Mouse (Mus musculus): Measurements from ENCODE around the gene Izumo1r. TPM values are rescaled to one million over a fixed set of nuclear protein-coding genes. Genes with fewer than 3 reads are reported as not detected.

Izumo1r gene
- total and polyA plus RNA-seq, 3 experiments: not detected

DNA sequence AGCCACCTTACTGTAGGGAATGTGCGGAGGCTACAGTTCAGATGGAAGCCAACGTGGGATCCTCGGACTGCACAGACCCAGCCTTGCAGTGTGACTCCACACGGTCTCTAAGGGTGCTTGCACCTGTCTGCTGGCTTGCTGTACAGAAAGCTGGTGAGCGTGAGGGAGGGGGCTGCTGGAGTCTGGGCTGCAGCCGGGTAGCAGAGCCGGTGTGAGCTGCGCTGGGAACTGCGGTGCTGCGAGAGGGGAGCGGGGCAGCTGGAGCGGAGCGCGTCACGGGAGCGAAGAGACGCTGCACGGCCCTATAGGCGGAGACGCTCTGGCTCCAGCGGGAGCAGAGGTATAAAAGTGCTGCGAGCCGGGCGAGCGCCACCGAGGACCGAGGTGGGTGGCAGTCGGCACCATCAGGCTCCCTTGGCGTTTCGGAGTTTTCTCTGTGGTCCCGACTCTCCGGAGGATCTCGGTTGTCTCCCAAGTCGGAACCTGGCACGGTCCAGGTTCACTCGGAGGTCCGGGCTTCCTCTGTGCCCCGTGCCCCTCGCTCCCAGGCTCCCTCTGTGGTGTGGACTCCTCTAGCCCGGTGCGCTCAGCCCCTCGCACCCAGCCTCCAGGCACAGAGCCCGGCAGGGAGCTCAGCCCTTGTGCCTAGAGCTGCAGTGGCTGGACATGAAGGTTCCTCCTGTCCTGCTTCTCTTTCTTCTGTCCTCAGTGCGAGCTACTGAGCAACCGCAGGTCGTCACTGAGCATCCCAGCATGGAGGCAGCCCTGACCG, 43.7 kb downstream of the Izumo1r start, which contains the start of gene Gpr83:
Gpr83 (plus strand) TSS at position 343 of the 772 bp plus-strand sequence.
- in situ Hi-C loops (cut with MboI; ENCODE audit: low pct_ligation_motif_present, low pct_unique_long_range_greater_than_20kb, low sequenced_read_pairs) (loop anchor here (5.0 kb wide), 1 partner anchor 157 kb away; no protein-coding TSS in a partner anchor), dilution Hi-C loops (cut with MboI; ENCODE audit: extremely low pct_ligation_motif_present, extremely low pct_unique_long_range_greater_than_20kb, low sequenced_read_pairs) (no loop called here)
- DNase-seq (ENCODE audit: extremely low read depth): no peak
- H3K4me3 ChIP-seq (replicated peaks in 1 of 3; ENCODE audit: low read depth in 2 of 3, low read length in 2 of 3, poor library complexity in 1 of 3): no peak within 1 kb of the TSS
- H3K27ac ChIP-seq (ENCODE audit: insufficient read depth, low read depth): no peak within 1 kb of the TSS
- no peaks in the 10 kb centered on the region for H3K9me3 ChIP-seq (replicated peaks; ENCODE audit: low read length)
- no peak within 1 kb of the TSS for H3K9ac ChIP-seq (ENCODE audit: insufficient read depth, low read depth)
- peaks cover 2% of the 10 kb centered on the region for H3K27me3 ChIP-seq (replicated peaks)
- TF ChIP-seq E2F4 (IDR thresholded peaks at IDR 0.05; ENCODE audit: insufficient replicate concordance, low read depth, low read length): no peak
- no peak for TF ChIP-seq MXI1 (IDR thresholded peaks at IDR 0.05; ENCODE audit: low read depth, low read length)
- TF ChIP-seq JUN (IDR thresholded peaks at IDR 0.05; ENCODE audit: insufficient read depth, low read depth, low read length): no peak
- TF ChIP-seq ETS1 (conservative IDR thresholded peaks at IDR 0.05; ENCODE audit: low read depth, low read length): no peak
- no peak for TF ChIP-seq UBTF (IDR thresholded peaks at IDR 0.05; ENCODE audit: low read depth, low read length)
- no peak for TF ChIP-seq HCFC1 (IDR thresholded peaks at IDR 0.05; ENCODE audit: low read depth, low read length)
- TF ChIP-seq POLR2A (IDR thresholded peaks at IDR 0.05; ENCODE audit: low read depth, low read length): no peak
- no peak for TF ChIP-seq RAD21 (IDR thresholded peaks at IDR 0.05; ENCODE audit: low read depth, low read length)
- no peak for TF ChIP-seq ZNF384 (IDR thresholded peaks at IDR 0.05; ENCODE audit: low read depth, low read length)
- no peak for TF ChIP-seq CTCF (conservative IDR thresholded peaks at IDR 0.05 in 1 of 2, IDR thresholded peaks at IDR 0.05 in 1 of 2; ENCODE audit: low read depth in 2 of 2, low read length in 2 of 2)
- TF ChIP-seq CHD1 (IDR thresholded peaks at IDR 0.05; ENCODE audit: low read depth, low read length): no peak
- TF ChIP-seq TCF12 (IDR thresholded peaks at IDR 0.05; ENCODE audit: low read depth, low read length): no peak
- no peak for TF ChIP-seq SMC3 (IDR thresholded peaks at IDR 0.05; ENCODE audit: low read depth, low read length)
- TF ChIP-seq USF1 (IDR thresholded peaks at IDR 0.05; ENCODE audit: low read depth, low read length): no peak
- no peak for TF ChIP-seq MAX (IDR thresholded peaks at IDR 0.05; ENCODE audit: low read length)
- TF ChIP-seq MYC (IDR thresholded peaks at IDR 0.05; ENCODE audit: low read depth, low read length): no peak
- TF ChIP-seq POLR2AphosphoS2 (IDR thresholded peaks at IDR 0.05; ENCODE audit: low read depth, low read length): no peak
- TF ChIP-seq EP300 (IDR thresholded peaks at IDR 0.05; ENCODE audit: low read length): no peak
- no peak for TF ChIP-seq TBP (conservative IDR thresholded peaks at IDR 0.05; ENCODE audit: low read depth, low read length)
- H3K36me3 ChIP-seq (replicated peaks in 1 of 2; ENCODE audit: control insufficient read depth in 1 of 2, insufficient read depth in 1 of 2, low read length in 1 of 2): no peaks in the 10 kb centered on the region
- H3K79me2 ChIP-seq (replicated peaks; ENCODE audit: control insufficient read depth, extremely low read depth, insufficient read depth, poor library complexity, severe bottlenecking): no peaks in the 10 kb centered on the region
- H3K4me2 ChIP-seq (ENCODE audit: insufficient read depth, low read depth, poor library complexity, severe bottlenecking): no peak within 1 kb of the TSS
- H3K4me1 ChIP-seq (ENCODE audit: control insufficient read depth in 1 of 2, insufficient read depth in 2 of 2): no peaks in the 10 kb centered on the region

DNA sequence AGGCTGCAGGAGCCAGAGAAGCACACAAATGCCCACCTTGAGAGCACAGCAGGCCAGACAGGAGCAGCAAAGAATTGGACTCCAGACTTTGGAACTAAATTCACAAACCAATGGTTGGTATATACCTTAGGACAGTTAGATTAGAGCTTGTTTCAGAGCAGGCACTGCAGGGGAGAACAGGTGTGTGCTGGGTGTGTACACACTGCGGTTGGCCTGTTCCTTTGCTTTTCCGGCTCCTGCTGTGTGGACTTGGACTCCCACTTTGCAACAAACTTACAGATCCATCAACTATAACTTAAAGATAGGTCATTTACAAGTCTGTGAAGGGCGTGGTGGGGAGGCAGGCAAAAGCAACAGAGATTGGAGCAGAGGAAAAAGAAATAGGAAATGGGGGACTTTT, 45.0 kb downstream of the Izumo1r start:
- dilution Hi-C loops (cut with MboI; ENCODE audit: extremely low pct_ligation_motif_present, extremely low pct_unique_long_range_greater_than_20kb, low sequenced_read_pairs): no loop called here
- H3K4me1 ChIP-seq (ENCODE audit: control insufficient read depth in 1 of 2, insufficient read depth in 2 of 2): no peaks in the 10 kb centered on the region
- no peaks in the 10 kb centered on the region for H3K79me2 ChIP-seq (replicated peaks; ENCODE audit: control insufficient read depth, extremely low read depth, insufficient read depth, poor library complexity, severe bottlenecking)
- H3K4me2 ChIP-seq (ENCODE audit: insufficient read depth, low read depth, poor library complexity, severe bottlenecking): no peak overlapping the region
- H3K9ac ChIP-seq (ENCODE audit: insufficient read depth, low read depth): no peak overlapping the region
- no peak overlapping the region for H3K27ac ChIP-seq (ENCODE audit: insufficient read depth, low read depth)
- H3K27me3 ChIP-seq (replicated peaks): peaks cover 2% of the 10 kb centered on the region
- no peaks in the 10 kb centered on the region for H3K36me3 ChIP-seq (replicated peaks in 1 of 2; ENCODE audit: control insufficient read depth in 1 of 2, insufficient read depth in 1 of 2, low read length in 1 of 2)
- TF ChIP-seq ZC3H11A (IDR thresholded peaks at IDR 0.05; ENCODE audit: low read depth, low read length) (no peak), USF1 (IDR thresholded peaks at IDR 0.05; ENCODE audit: low read depth, low read length) (no peak), ZKSCAN1 (IDR thresholded peaks at IDR 0.05; ENCODE audit: borderline replicate concordance, low read depth, low read length) (no peak), UBTF (IDR thresholded peaks at IDR 0.05; ENCODE audit: low read depth, low read length) (no peak)
- no peak overlapping the region for H3K4me3 ChIP-seq (replicated peaks in 1 of 3; ENCODE audit: low read depth in 2 of 3, low read length in 2 of 3, poor library complexity in 1 of 3)
- in situ Hi-C loops (cut with MboI; ENCODE audit: low pct_ligation_motif_present, low pct_unique_long_range_greater_than_20kb, low sequenced_read_pairs): loop anchor here (5.0 kb wide), 1 partner anchor 159 kb away; no protein-coding TSS in a partner anchor
- H3K9me3 ChIP-seq (replicated peaks; ENCODE audit: low read length): no peaks in the 10 kb centered on the region
- no peak for DNase-seq (ENCODE audit: extremely low read depth)
